Mouse (Mus musculus): ENCODE measurements around the gene Gpr139. TPM values are rescaled to one million over a fixed set of nuclear protein-coding genes. Genes with fewer than 3 reads are reported as not detected.

Gene Gpr139
- total RNA-seq (2012; rRNA removed) = not detected in 2 replicates
- total RNA-seq (2014; rRNA removed) = not detected in 2 replicates
- polyA plus RNA-seq (2012; ENCODE audit: insufficient read length, low read depth) = not detected in 2 replicates

DNA sequence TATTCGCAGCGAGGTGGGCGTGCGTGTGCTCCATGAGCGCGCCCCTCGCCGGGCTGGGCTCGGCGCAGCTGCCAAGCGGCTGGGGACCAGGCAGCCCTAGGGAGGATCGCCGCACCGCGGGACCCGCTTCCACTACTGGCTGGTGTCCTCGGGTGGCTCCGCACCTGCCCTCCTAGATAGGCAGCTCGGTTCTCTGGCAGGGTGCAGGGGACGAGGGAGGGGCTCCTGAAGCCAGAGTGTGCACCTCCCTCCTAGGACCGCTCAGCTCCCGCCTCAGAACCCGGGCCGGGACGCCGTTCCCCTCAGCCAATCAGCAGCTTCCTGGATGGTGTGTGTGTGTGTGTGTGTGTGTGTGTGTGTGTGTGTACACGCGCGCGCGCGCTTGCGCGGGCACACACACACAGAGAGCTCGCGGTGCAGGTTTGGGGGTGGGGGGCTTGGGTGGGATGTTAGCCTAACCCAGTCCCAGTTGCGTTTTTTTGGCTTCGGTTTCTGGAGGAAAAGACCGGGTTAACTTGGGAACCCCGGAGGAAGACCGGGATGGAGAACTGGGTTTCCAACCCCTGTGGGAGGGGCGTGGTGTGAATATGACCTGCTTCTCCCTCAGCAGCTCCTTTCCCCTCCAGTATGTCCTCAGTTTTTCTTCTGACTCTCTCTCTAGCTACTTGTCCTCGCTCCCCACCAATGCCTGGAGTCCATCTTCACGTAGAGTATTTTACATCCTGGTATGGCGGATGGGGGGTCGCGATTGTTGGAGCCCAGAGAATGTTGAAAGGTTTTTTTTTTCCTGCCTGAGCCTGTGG lies at the start of gene Gpr139:
TSS of gene Gpr139 (minus strand) at position 263 of the 803 bp plus-strand sequence.
- TF ChIP-seq USF2 (conservative IDR thresholded peaks at IDR 0.05; ENCODE audit: low read depth, low read length) = no peak
- TF ChIP-seq SIN3A (IDR thresholded peaks at IDR 0.05; ENCODE audit: low read length) = no peak
- TF ChIP-seq ZNF384 (IDR thresholded peaks at IDR 0.05; ENCODE audit: low read depth, low read length) = no peak
- no peak for TF ChIP-seq SMC3 (IDR thresholded peaks at IDR 0.05; ENCODE audit: low read depth, low read length)
- no peak for TF ChIP-seq CHD1 (IDR thresholded peaks at IDR 0.05; ENCODE audit: low read depth, low read length)
- no peak for TF ChIP-seq TBP (conservative IDR thresholded peaks at IDR 0.05; ENCODE audit: low read depth, low read length)
- TF ChIP-seq JUN (IDR thresholded peaks at IDR 0.05; ENCODE audit: insufficient read depth, low read depth, low read length) = no peak
- no peak for TF ChIP-seq ELF1 (IDR thresholded peaks at IDR 0.05; ENCODE audit: low read depth, low read length)
- TF ChIP-seq E2F4 (IDR thresholded peaks at IDR 0.05; ENCODE audit: insufficient replicate concordance, low read depth, low read length) = no peak
- no peak for TF ChIP-seq MYC (IDR thresholded peaks at IDR 0.05; ENCODE audit: low read depth, low read length)
- TF ChIP-seq NELFE (IDR thresholded peaks at IDR 0.05; ENCODE audit: low read depth, low read length) = no peak
- no peak for TF ChIP-seq UBTF (IDR thresholded peaks at IDR 0.05; ENCODE audit: low read depth, low read length)
- TF ChIP-seq MAZ (IDR thresholded peaks at IDR 0.05; ENCODE audit: low read depth, low read length) = no peak
- TF ChIP-seq MAX (IDR thresholded peaks at IDR 0.05; ENCODE audit: low read length) = no peak
- in situ Hi-C loops (cut with MboI; ENCODE audit: low pct_ligation_motif_present, low pct_unique_long_range_greater_than_20kb, low sequenced_read_pairs) = no loop called here
- Histone ChIP-seq H3K27me3 (replicated peaks) (peaks cover 82% of the 10 kb centered on the region), H3K9ac (ENCODE audit: insufficient read depth, low read depth) (no peak within 1 kb of the TSS), H3K4me2 (ENCODE audit: insufficient read depth, low read depth, poor library complexity, severe bottlenecking) (no peak within 1 kb of the TSS), H3K4me3 (replicated peaks in 1 of 3; ENCODE audit: low read depth in 2 of 3, low read length in 2 of 3, poor library complexity in 1 of 3) (no peak within 1 kb of the TSS), H3K27ac (ENCODE audit: insufficient read depth, low read depth) (no peak within 1 kb of the TSS), H3K9me3 (replicated peaks; ENCODE audit: low read length) (no peaks in the 10 kb centered on the region), H3K79me2 (replicated peaks; ENCODE audit: control insufficient read depth, extremely low read depth, insufficient read depth, poor library complexity, severe bottlenecking) (no peaks in the 10 kb centered on the region), H3K4me1 (ENCODE audit: control insufficient read depth in 1 of 2, insufficient read depth in 2 of 2) (no peaks in the 10 kb centered on the region), H3K36me3 (replicated peaks in 1 of 2; ENCODE audit: control insufficient read depth in 1 of 2, insufficient read depth in 1 of 2, low read length in 1 of 2) (no peaks in the 10 kb centered on the region)
- DNase-seq (ENCODE audit: extremely low read depth) = no peak
- dilution Hi-C loops (cut with MboI; ENCODE audit: extremely low pct_ligation_motif_present, extremely low pct_unique_long_range_greater_than_20kb, low sequenced_read_pairs) = no loop called here

DNA sequence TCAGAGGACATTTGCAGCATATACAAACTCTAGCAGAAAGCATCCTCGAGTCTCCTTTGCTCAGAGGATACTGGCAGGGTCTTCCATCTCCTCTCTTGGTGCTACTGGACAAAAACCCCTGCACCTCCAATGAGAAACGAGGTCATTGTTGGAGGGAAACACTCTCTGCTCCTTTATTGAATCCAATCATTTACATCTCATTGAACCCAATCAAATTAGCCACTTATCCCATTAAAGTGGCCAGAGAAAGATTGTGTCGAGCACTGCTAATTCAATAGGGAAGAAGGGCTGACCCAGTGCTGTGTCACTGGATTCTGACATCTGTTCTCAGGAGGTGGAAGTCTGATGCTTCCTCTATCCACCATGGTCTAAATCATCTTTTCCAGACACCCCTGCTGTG lies 46.6 kb upstream of the Gpr139 start:
- no peak for DNase-seq (ENCODE audit: extremely low read depth)
- Histone ChIP-seq H3K9me3 (replicated peaks; ENCODE audit: low read length) (no peaks in the 10 kb centered on the region), H3K27ac (ENCODE audit: insufficient read depth, low read depth) (no peak overlapping the region), H3K79me2 (replicated peaks; ENCODE audit: control insufficient read depth, extremely low read depth, insufficient read depth, poor library complexity, severe bottlenecking) (no peaks in the 10 kb centered on the region), H3K4me1 (ENCODE audit: control insufficient read depth in 1 of 2, insufficient read depth in 2 of 2) (no peaks in the 10 kb centered on the region), H3K4me2 (ENCODE audit: insufficient read depth, low read depth, poor library complexity, severe bottlenecking) (no peak overlapping the region), H3K36me3 (replicated peaks in 1 of 2; ENCODE audit: control insufficient read depth in 1 of 2, insufficient read depth in 1 of 2, low read length in 1 of 2) (no peaks in the 10 kb centered on the region), H3K4me3 (replicated peaks in 1 of 3; ENCODE audit: low read depth in 2 of 3, low read length in 2 of 3, poor library complexity in 1 of 3) (no peak overlapping the region), H3K27me3 (replicated peaks) (peaks cover 82% of the 10 kb centered on the region), H3K9ac (ENCODE audit: insufficient read depth, low read depth) (no peak overlapping the region)
- in situ Hi-C loops (cut with MboI; ENCODE audit: low pct_ligation_motif_present, low pct_unique_long_range_greater_than_20kb, low sequenced_read_pairs) = no loop called here
- TF ChIP-seq ZC3H11A (IDR thresholded peaks at IDR 0.05; ENCODE audit: low read depth, low read length) = no peak
- TF ChIP-seq CHD1 (IDR thresholded peaks at IDR 0.05; ENCODE audit: low read depth, low read length) = no peak
- no peak for TF ChIP-seq IRF4 (IDR thresholded peaks at IDR 0.05; ENCODE audit: low read depth, low read length)
- TF ChIP-seq JUND (conservative IDR thresholded peaks at IDR 0.05; ENCODE audit: low read depth, low read length) = no peak
- no peak for TF ChIP-seq POLR2A (IDR thresholded peaks at IDR 0.05; ENCODE audit: low read depth, low read length)
- no peak for TF ChIP-seq TBP (conservative IDR thresholded peaks at IDR 0.05; ENCODE audit: low read depth, low read length)
- TF ChIP-seq ZMIZ1 (IDR thresholded peaks at IDR 0.05; ENCODE audit: low read depth, low read length) = no peak
- no peak for TF ChIP-seq POLR2AphosphoS2 (IDR thresholded peaks at IDR 0.05; ENCODE audit: low read depth, low read length)
- TF ChIP-seq MXI1 (IDR thresholded peaks at IDR 0.05; ENCODE audit: low read depth, low read length) = no peak
- no peak for TF ChIP-seq BHLHE40 (IDR thresholded peaks at IDR 0.05; ENCODE audit: low read depth, low read length)
- no peak for TF ChIP-seq MAX (IDR thresholded peaks at IDR 0.05; ENCODE audit: low read length)
- no peak for TF ChIP-seq KAT2A (IDR thresholded peaks at IDR 0.05; ENCODE audit: insufficient replicate concordance, low read length)
- no peak for TF ChIP-seq RAD21 (IDR thresholded peaks at IDR 0.05; ENCODE audit: low read depth, low read length)
- TF ChIP-seq CHD2 (IDR thresholded peaks at IDR 0.05; ENCODE audit: low read length) = no peak
- no peak for TF ChIP-seq NRF1 (IDR thresholded peaks at IDR 0.05; ENCODE audit: low read depth, low read length)
- TF ChIP-seq SMC3 (IDR thresholded peaks at IDR 0.05; ENCODE audit: low read depth, low read length) = no peak
- no peak for TF ChIP-seq MYC (IDR thresholded peaks at IDR 0.05; ENCODE audit: low read depth, low read length)
- dilution Hi-C loops (cut with MboI; ENCODE audit: extremely low pct_ligation_motif_present, extremely low pct_unique_long_range_greater_than_20kb, low sequenced_read_pairs) = no loop called here
